Mouse (Mus musculus) G1E (cell line): ENCODE measurements around the gene Ppm1l.

Experiments
- GATA1 ChIP-seq: IDR thresholded peaks from 2 replicates; pipeline ENCODE4 v1.6.1; 2012; ENCODE audit warnings: borderline replicate concordance, low read length, inconsistent platforms, mixed read lengths
- POLR2AphosphoS5 ChIP-seq: IDR thresholded peaks from 2 replicates; pipeline ENCODE4 v1.6.1; 2012; ENCODE audit warnings: low read depth, low read length, inconsistent platforms; ENCODE audit not compliant: insufficient replicate concordance

DNA sequence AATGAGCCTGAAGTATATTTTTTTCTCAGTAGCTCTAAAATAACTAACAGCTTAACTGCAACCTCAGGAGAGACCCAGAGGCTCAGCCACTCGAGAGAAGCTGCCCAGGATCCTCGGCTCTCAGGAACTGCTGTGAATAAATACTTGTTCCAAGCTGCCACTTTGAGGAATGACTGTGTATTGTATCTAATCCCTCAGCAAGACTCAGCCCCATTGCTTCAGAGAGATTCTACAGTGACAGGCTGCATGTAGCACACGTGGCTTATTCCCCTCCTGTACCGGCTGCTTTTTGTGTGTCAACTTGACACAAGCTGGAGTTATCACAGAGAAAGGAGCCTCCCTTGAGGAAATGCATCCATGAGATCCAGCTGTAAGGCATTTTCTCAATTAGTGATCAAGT is 216.0 kb downstream of the Ppm1l start:
- TF ChIP-seq POLR2AphosphoS5 (no peak), GATA1 (no peak)
